Mouse (Mus musculus) G1E (cell line): ENCODE measurements around the gene Mbtps2.

Experiments used
- CTCF ChIP-seq: IDR thresholded peaks from 2 replicates; pipeline ENCODE4 v1.5.1; 2012; ENCODE audit warnings: low read depth, low read length, inconsistent platforms, mixed read lengths
- GATA1 ChIP-seq: IDR thresholded peaks from 2 replicates; pipeline ENCODE4 v1.6.1; 2012; ENCODE audit warnings: borderline replicate concordance, low read length, inconsistent platforms, mixed read lengths
- GATA2 ChIP-seq: IDR thresholded peaks from 2 replicates; pipeline ENCODE4 v1.6.1; 2012; ENCODE audit warnings: low read depth, low read length, inconsistent platforms, borderline replicate concordance
- POLR2AphosphoS5 ChIP-seq: IDR thresholded peaks from 2 replicates; pipeline ENCODE4 v1.6.1; 2012; ENCODE audit warnings: low read depth, low read length, inconsistent platforms; ENCODE audit not compliant: insufficient replicate concordance
- TAL1 ChIP-seq: conservative IDR thresholded peaks from 2 replicates; pipeline ENCODE4 v1.6.1; 2012; ENCODE audit warnings: low read depth, low read length, inconsistent platforms, mixed read lengths

DNA sequence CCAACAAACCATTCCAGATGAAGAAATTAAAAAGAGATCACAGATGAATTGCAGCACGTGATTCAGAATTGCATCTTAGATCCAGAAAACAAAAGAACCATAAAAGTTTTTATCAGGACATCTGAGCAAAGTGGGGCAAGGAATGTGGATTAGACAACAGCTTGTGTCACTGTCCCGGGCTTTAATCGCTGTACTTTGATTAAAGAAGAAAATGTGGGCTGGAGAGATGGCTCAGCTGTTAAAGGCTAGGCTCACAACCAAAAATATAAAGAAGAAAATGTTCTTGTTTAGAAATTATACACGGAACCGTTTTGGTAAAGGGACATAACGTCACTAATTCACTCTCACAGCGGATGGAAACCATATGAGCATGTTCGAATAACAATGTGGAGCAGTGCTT, 98.5 kb downstream of the Mbtps2 start:
- no peak for TF ChIP-seq CTCF
- TF ChIP-seq GATA1 = no peak
- no peak for TF ChIP-seq POLR2AphosphoS5
- TF ChIP-seq TAL1 = no peak
- no peak for TF ChIP-seq GATA2
